Mouse (Mus musculus) embryonic fibroblast, embryonic 13.5 days (primary cell): ENCODE measurements around the gene Spaca6. TPM values are rescaled to one million over a fixed set of nuclear protein-coding genes. Genes with fewer than 3 reads are reported as not detected.

ENCODE experiments used
- H3K27ac ChIP-seq: 2 replicates; pipeline ENCODE4 v1.5.1; 2012; ENCODE audit warnings: low read length, control low read depth, inconsistent platforms; ENCODE audit not compliant: insufficient read depth
- H3K4me1 ChIP-seq: 2 replicates; pipeline ENCODE4 v1.6.1; 2011; ENCODE audit warnings: low read length; ENCODE audit not compliant: control insufficient read depth, insufficient read depth
- H3K4me3 ChIP-seq: 2 replicates; pipeline ENCODE4 v1.5.1; 2011; ENCODE audit warnings: mild to moderate bottlenecking, control low read depth, low read length; ENCODE audit not compliant: insufficient read depth
- CTCF ChIP-seq: IDR thresholded peaks from 2 replicates; pipeline ENCODE4 v1.5.1; 2011; ENCODE audit warnings: mild to moderate bottlenecking, control low read depth, low read length, moderate library complexity, borderline replicate concordance; ENCODE audit not compliant: insufficient read depth
- POLR2A ChIP-seq: IDR thresholded peaks from 2 replicates; pipeline ENCODE4 v1.6.1; 2011; ENCODE audit warnings: low read depth, mild to moderate bottlenecking, control low read depth, low read length, moderate library complexity
- polyA plus RNA-seq: library from polyadenylated mRNA; stranded (reverse); fragments of >200 nt; gene quantifications from 2 replicates; pipeline ENCODE4 v1.2.4, GENCODE M21; 2011; ENCODE audit warnings: low read depth; ENCODE audit not compliant: missing spikeins, insufficient read length

Spaca6 gene
- polyA plus RNA-seq, 1 experiment = 140 TPM

DNA sequence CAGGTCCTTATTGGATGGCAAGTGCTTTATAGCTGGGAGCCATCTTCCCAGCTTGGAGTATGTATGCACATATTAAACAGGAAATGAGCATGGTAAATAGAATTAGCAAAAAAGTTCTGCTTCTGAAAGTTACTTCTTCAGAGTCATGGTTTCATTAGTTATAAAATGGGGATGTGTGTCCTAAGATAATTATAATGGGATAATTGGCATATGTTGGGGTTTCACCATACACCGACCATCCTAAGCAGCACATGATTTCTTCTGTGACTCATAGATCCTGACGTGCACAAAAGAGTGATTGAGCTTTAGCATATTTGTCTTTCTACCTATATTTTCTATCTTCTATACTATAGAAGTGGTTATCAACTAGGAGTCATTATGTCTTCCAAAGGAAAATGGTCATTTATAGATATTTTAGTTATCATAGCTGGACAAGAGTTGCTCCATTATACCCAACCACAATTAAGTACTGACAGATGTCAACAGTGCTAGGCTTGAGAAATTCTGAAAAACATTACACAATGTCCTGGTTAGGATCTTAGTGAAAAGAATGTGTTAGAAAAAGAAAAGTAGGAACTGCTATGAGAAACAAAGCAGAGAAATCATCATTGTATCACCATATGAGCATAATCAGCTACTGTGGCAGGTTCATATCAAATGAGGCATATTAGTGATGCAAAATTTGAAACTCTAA lies 62.9 kb downstream of the Spaca6 start:
- Histone ChIP-seq H3K27ac (no peak overlapping the region), H3K4me3 (no peak overlapping the region), H3K4me1 (no peaks in the 10 kb centered on the region)
- no peak for TF ChIP-seq CTCF
- no peak for TF ChIP-seq POLR2A

Other genes starting within 250 kb of the Spaca6 start
- gene Lnpep, start 202.1 kb upstream of the Spaca6 start, polyA plus RNA-seq = 78.7 and 92.3 TPM in 2 replicates
- not detected in 2 replicates for gene Vmn2r90, start 123.4 kb upstream of the Spaca6 start, polyA plus RNA-seq
- gene Has1, start 28.0 kb downstream of the Spaca6 start, polyA plus RNA-seq = 0.32 TPM in 1 of 2 replicates, not detected in the other
- not detected in 2 replicates for gene Fpr1, start 56.8 kb downstream of the Spaca6 start, polyA plus RNA-seq
- not detected in 2 replicates for gene Fpr2, start 60.7 kb downstream of the Spaca6 start, polyA plus RNA-seq
- gene Fpr3, start 60.7 kb downstream of the Spaca6 start, polyA plus RNA-seq = not detected in 2 replicates
- gene Fpr-rs4, start 194.6 kb downstream of the Spaca6 start, polyA plus RNA-seq = not detected in 2 replicates
- gene Vmn2r124, start 222.3 kb downstream of the Spaca6 start, polyA plus RNA-seq = not detected in 2 replicates